Mouse (Mus musculus) midbrain, postnatal 0 days (tissue): ENCODE measurements around the gene Cdcp1. TPM values are rescaled to one million over a fixed set of nuclear protein-coding genes. Genes with fewer than 3 reads are reported as not detected.

Source experiments
- ATAC-seq: fragments of 200-750 bp; cut with Nextera tagmentation; 2 replicates; pipeline ENCODE4 v1.8.0; 2017; ENCODE audit warnings: moderate number of reproducible peaks, mild to moderate bottlenecking, moderate TSS enrichment, moderate library complexity; ENCODE audit not compliant: low FRiP score
- DNase-seq: peaks from one replicate; pipeline ENCODE4 v3.0.0-alpha.2; 2015; ENCODE audit warnings: low spot score
- H3K27ac ChIP-seq: fragments of 300-500 bp; sonication (generic); 2 replicates; pipeline ENCODE4 v1.5.1; 2014; ENCODE audit warnings: low read depth, mild to moderate bottlenecking, low read length, mixed read lengths
- H3K27me3 ChIP-seq: fragments of 300-500 bp; sonication (generic); 2 replicates; pipeline ENCODE4 v1.6.1; 2014; ENCODE audit warnings: low read length, control low read depth, mixed read lengths; ENCODE audit not compliant: insufficient read depth
- H3K36me3 ChIP-seq: fragments of 300-500 bp; sonication (generic); 2 replicates; pipeline ENCODE4 v1.6.1; 2014; ENCODE audit warnings: low read length, control low read depth, mixed read lengths; ENCODE audit not compliant: insufficient read depth
- H3K4me1 ChIP-seq: fragments of 300-500 bp; sonication (generic); 2 replicates; pipeline ENCODE4 v1.6.1; 2014; ENCODE audit warnings: mild to moderate bottlenecking, control low read depth, antibody characterized with exemption, low read length, mixed read lengths; ENCODE audit not compliant: insufficient read depth
- H3K4me2 ChIP-seq: fragments of 300-500 bp; sonication (generic); 2 replicates; pipeline ENCODE4 v1.6.1; 2014; ENCODE audit warnings: low read depth, mild to moderate bottlenecking, low read length, mixed read lengths; ENCODE audit not compliant: poor library complexity, severe bottlenecking
- H3K4me3 ChIP-seq: fragments of 300-500 bp; sonication (generic); 2 replicates; pipeline ENCODE4 v1.5.1; 2014; ENCODE audit warnings: low read depth, mild to moderate bottlenecking, low read length, moderate library complexity
- H3K9ac ChIP-seq: fragments of 300-500 bp; sonication (generic); replicated peaks from 2 replicates; pipeline ENCODE4 v1.6.1; 2014; ENCODE audit warnings: mild to moderate bottlenecking, low read length, moderate library complexity, mixed read lengths; ENCODE audit not compliant: poor library complexity, severe bottlenecking
- H3K9me3 ChIP-seq: fragments of 300-500 bp; sonication (generic); 2 replicates; pipeline ENCODE4 v1.6.1; 2016; ENCODE audit warnings: low read length, control low read depth
- CTCF ChIP-seq: IDR thresholded peaks from 2 replicates; pipeline ENCODE4 v1.5.1; 2016; ENCODE audit warnings: antibody characterized with exemption, mild to moderate bottlenecking
- WGBS: fragments of 180-500 bp; shearing (Covaris S2); extraction: QIAGEN DNeasy Blood & Tissue Kit; methylation state at CpG from one replicate; pipeline ENCODE4 v1.1.7; 2014; 5-methylcytosine and 5-hydroxymethylcytosine counted together
- polyA plus RNA-seq: library from polyadenylated mRNA; unstranded; fragments of >200 nt; fragmentation: Nextera tagmentation; extraction: Ambion mirVana; gene quantifications from 2 replicates; pipeline ENCODE4 v1.2.1, GENCODE M21; 2015
- total RNA-seq: library from RNA; depleted of rRNA; stranded (reverse); fragments of >200 nt; gene quantifications from 2 replicates; pipeline ENCODE4 v1.2.3, GENCODE M21; 2014

Cdcp1 gene
- total and polyA plus RNA-seq, 2 experiments from 2014 or later: 0.25 to 0.44 TPM

GRCm38 (mm10) chr9:123255736-123256135 is 39.9 kb upstream of the Cdcp1 start:
- Histone ChIP-seq H3K27ac (no peak overlapping the region), H3K27me3 (no peaks in the 10 kb centered on the region), H3K36me3 (no peaks in the 10 kb centered on the region), H3K4me1 (peaks cover 2% of the 10 kb centered on the region; the same call in 1 of the 2 replicates), H3K9me3 (no peaks in the 10 kb centered on the region), H3K4me3 (no peak overlapping the region), H3K4me2 (no peak overlapping the region), H3K9ac (no peak overlapping the region)
- ATAC-seq (no peak), DNase-seq (no peak)
- TF ChIP-seq CTCF: no peak
- WGBS: 85% methylated on average over 3 of the region's 3 CpGs

- no peaks in the 10 kb centered on the region for H3K4me1 ChIP-seq
- no peak for TF ChIP-seq CTCF
- no peak overlapping the region for H3K4me2 ChIP-seq
- no peaks in the 10 kb centered on the region for H3K9me3 ChIP-seq
- 81% methylated on average over 1 of the region's 1 CpGs for WGBS
- ATAC-seq (no peak), DNase-seq (no peak)
- H3K27me3 ChIP-seq: no peaks in the 10 kb centered on the region
- H3K9ac ChIP-seq: no peak overlapping the region
- H3K27ac ChIP-seq: no peak overlapping the region
- H3K4me3 ChIP-seq: no peak overlapping the region
- H3K36me3 ChIP-seq: no peaks in the 10 kb centered on the region
These were observed 32.2 kb upstream of the Cdcp1 start for GRCm38 (mm10) chr9:123247992-123248391.

GRCm38 (mm10) chr9:123245146-123245545 is 29.3 kb upstream of the Cdcp1 start:
- no peaks in the 10 kb centered on the region for H3K36me3 ChIP-seq
- H3K9me3 ChIP-seq: no peaks in the 10 kb centered on the region
- DNase-seq (no peak), ATAC-seq (no peak)
- WGBS: 79% methylated on average over 4 of the region's 4 CpGs
- TF ChIP-seq CTCF: no peak
- no peaks in the 10 kb centered on the region for H3K27me3 ChIP-seq
- H3K9ac ChIP-seq: no peak overlapping the region
- no peak overlapping the region for H3K4me2 ChIP-seq
- no peak overlapping the region for H3K27ac ChIP-seq
- H3K4me3 ChIP-seq: no peak overlapping the region
- no peaks in the 10 kb centered on the region for H3K4me1 ChIP-seq

GRCm38 (mm10) chr9:123243988-123244387 is 28.1 kb upstream of the Cdcp1 start:
- no peak for ATAC-seq
- no peak for TF ChIP-seq CTCF
- WGBS: 49% methylated on average over 10 of the region's 10 CpGs

GRCm38 (mm10) chr9:123241191-123241590 is 25.4 kb upstream of the Cdcp1 start:
- DNase-seq (no peak), ATAC-seq (no peak)
- H3K36me3 ChIP-seq: no peaks in the 10 kb centered on the region
- no peak overlapping the region for H3K27ac ChIP-seq
- H3K4me3 ChIP-seq: no peak overlapping the region
- H3K9me3 ChIP-seq: no peaks in the 10 kb centered on the region
- H3K27me3 ChIP-seq: no peaks in the 10 kb centered on the region
- no peak for TF ChIP-seq CTCF
- 92% methylated on average over 5 of the region's 5 CpGs for WGBS
- H3K9ac ChIP-seq: no peak overlapping the region
- no peak overlapping the region for H3K4me2 ChIP-seq
- no peaks in the 10 kb centered on the region for H3K4me1 ChIP-seq

More at GRCm38 (mm10) chr9:123243988-123244387, 28.1 kb upstream of the Cdcp1 start:
- H3K4me2 ChIP-seq: no peak overlapping the region
- H3K27me3 ChIP-seq: no peaks in the 10 kb centered on the region
- H3K9ac ChIP-seq: no peak overlapping the region
- no peak overlapping the region for H3K4me3 ChIP-seq
- no peaks in the 10 kb centered on the region for H3K4me1 ChIP-seq
- no peak overlapping the region for H3K27ac ChIP-seq
- no peak for DNase-seq
- no peaks in the 10 kb centered on the region for H3K36me3 ChIP-seq
- H3K9me3 ChIP-seq: no peaks in the 10 kb centered on the region

GRCm38 (mm10) chr9:123240751-123241150 is 24.9 kb upstream of the Cdcp1 start:
- WGBS: 88% methylated on average over 2 of the region's 2 CpGs
- ATAC-seq (no peak), DNase-seq (no peak)
- no peak overlapping the region for H3K4me2 ChIP-seq
- no peak overlapping the region for H3K27ac ChIP-seq
- H3K9me3 ChIP-seq: no peaks in the 10 kb centered on the region
- H3K27me3 ChIP-seq: no peaks in the 10 kb centered on the region
- no peaks in the 10 kb centered on the region for H3K36me3 ChIP-seq
- H3K9ac ChIP-seq: no peak overlapping the region
- no peak overlapping the region for H3K4me3 ChIP-seq
- TF ChIP-seq CTCF: no peak
- H3K4me1 ChIP-seq: no peaks in the 10 kb centered on the region
